36 mouse cellular contexts compared by ENCODE assay signal in genomic region chr6:118153091-118153490, GRCm38 (mm10). TPM values are rescaled to one million over a fixed set of nuclear protein-coding genes. Genes with fewer than 3 reads are reported as not detected.
"Had no signal": no experiment of that assay in that cellular context is flagged by ENCODE, and none has a peak within 500 bp of the region (broad histone marks: within the 10 kb centered on the region; RNA-seq: fewer than 3 reads in every experiment).

No protein-coding gene starts in this region.

- H3K36me3 ChIP-seq: heart, embryonic 10.5 days; heart, embryonic 12.5 days; heart, embryonic 13.5 days; heart, embryonic 15.5 days; hindbrain, embryonic 10.5 days; hindbrain, embryonic 12.5 days; hindbrain, embryonic 13.5 days; hindbrain, embryonic 15.5 days; intestine, embryonic 15.5 days; kidney, embryonic 15.5 days had no signal

- ATAC-seq: hindbrain, embryonic 16.5 days; hindbrain, postnatal 0 days; inflammation-experienced regulatory T-cells, adult 6 months; intestine, embryonic 15.5 days; intestine, embryonic 16.5 days; intestine, postnatal 0 days had no signal

- H3K27ac ChIP-seq: heart, embryonic 10.5 days; heart, embryonic 13.5 days; heart, embryonic 15.5 days; hindbrain, embryonic 10.5 days; hindbrain, embryonic 12.5 days; hindbrain, embryonic 13.5 days; hindbrain, embryonic 14.5 days; hindbrain, embryonic 15.5 days; hindbrain, postnatal 0 days; intestine, embryonic 15.5 days; kidney, embryonic 15.5 days; kidney, postnatal 0 days; layer of hippocampus, adult 2 months; left cerebral cortex, adult 2 months had no signal

- H3K4me1 ChIP-seq: heart, embryonic 10.5 days; heart, embryonic 12.5 days; heart, embryonic 13.5 days; heart, embryonic 15.5 days; hindbrain, embryonic 10.5 days; hindbrain, embryonic 12.5 days; hindbrain, embryonic 13.5 days; hindbrain, embryonic 15.5 days; intestine, embryonic 15.5 days; kidney, embryonic 15.5 days had no signal

- H3K4me3 ChIP-seq: heart, embryonic 10.5 days; heart, embryonic 12.5 days; heart, embryonic 13.5 days; heart, embryonic 15.5 days; hindbrain, embryonic 10.5 days; hindbrain, embryonic 12.5 days; hindbrain, embryonic 13.5 days; hindbrain, embryonic 15.5 days; intestine, embryonic 15.5 days; kidney, embryonic 15.5 days; layer of hippocampus, adult 2 months; left cerebral cortex, adult 2 months had no signal

- H3K4me2 ChIP-seq: heart, embryonic 11.5 days; heart, embryonic 12.5 days; heart, embryonic 13.5 days; heart, embryonic 15.5 days; hindbrain, embryonic 12.5 days; hindbrain, embryonic 13.5 days; hindbrain, embryonic 14.5 days; hindbrain, embryonic 15.5 days; intestine, embryonic 15.5 days; kidney, embryonic 15.5 days had no signal

- DNase-seq: heart, postnatal 10 days; heart, postnatal 36 days; heart, postnatal 4 days; kidney, adult 11 months; kidney, adult 18-20 months; kidney, adult 2 months; kidney, adult 8-10 months; kidney, adult 9 months; kidney, postnatal 10 days; kidney, postnatal 14 days; kidney, postnatal 25 days; kidney, postnatal 36 days; kidney, postnatal 4 days; layer of hippocampus, adult 9-11 months; layer of hippocampus, postnatal 36 days had no signal

- H3K27me3 ChIP-seq: heart, embryonic 12.5 days; heart, embryonic 13.5 days; heart, embryonic 15.5 days; hindbrain, embryonic 12.5 days; hindbrain, embryonic 13.5 days; hindbrain, embryonic 15.5 days; intestine, embryonic 15.5 days; kidney, embryonic 15.5 days had no signal

- H3K9me3 ChIP-seq: heart, embryonic 10.5 days; heart, embryonic 12.5 days; heart, embryonic 15.5 days; hindbrain, embryonic 10.5 days; hindbrain, embryonic 12.5 days; hindbrain, embryonic 13.5 days; hindbrain, embryonic 15.5 days; intestine, embryonic 15.5 days; kidney, embryonic 15.5 days had no signal

- H3K9ac ChIP-seq: heart, embryonic 12.5 days; heart, embryonic 13.5 days; heart, embryonic 15.5 days; hindbrain, embryonic 12.5 days; hindbrain, embryonic 13.5 days; hindbrain, embryonic 14.5 days; hindbrain, embryonic 15.5 days; intestine, embryonic 15.5 days; kidney, embryonic 15.5 days had no signal

RNA-seq across cellular contexts. Expression of gene Ret, which starts 44.4 kb away (rescaled TPM):
- total RNA-seq: hematopoietic stem cell, adult 5-6 weeks had no signal
